In genomic region chr1:171477758-171478545, GRCm38 (mm10) we compare ENCODE assay signal across 8 mouse cellular contexts. TPM values are rescaled to one million over a fixed set of nuclear protein-coding genes. Genes with fewer than 3 reads are reported as not detected.
DNase-seq lines count a peak whose midpoint lies in the region; ATAC-seq and TF ChIP-seq lines count a peak whose summit lies in the region.
"Had no signal": no experiment of that assay in that cellular context is flagged by ENCODE, and none has a peak within 500 bp of the region (broad histone marks: within the 10 kb centered on the region; RNA-seq: fewer than 3 reads in every experiment).

No protein-coding gene starts in this region.

- no peaks in the 10 kb centered on the region for H3K79me2 ChIP-seq in CH12.LX (replicated peaks; ENCODE audit: control insufficient read depth, extremely low read depth, insufficient read depth, poor library complexity, severe bottlenecking)

- peaks cover 7 to 18% of the 10 kb centered on the region in 2 experiments for H3K4me1 ChIP-seq in CH12.LX (ENCODE audit: control insufficient read depth in 1 of 2, insufficient read depth in 2 of 2)
- no peaks in the 10 kb centered on the region for H3K4me1 ChIP-seq in forebrain, embryonic 12.5 days

- ATAC-seq in forebrain, embryonic 12.5 days (ENCODE audit: low FRiP score), result 0 out of 2 replicates have a peak, but pooled peaks have one; percentile 33

- in situ Hi-C loops in CH12.LX (cut with MboI; ENCODE audit: low pct_ligation_motif_present, low pct_unique_long_range_greater_than_20kb, low sequenced_read_pairs), result loop anchor here (5.0 to 10.0 kb wide), 2 partner anchors 116 to 373 kb away; partner anchors contain the start of gene Klhdc9

- dilution Hi-C loops in CH12.LX (cut with MboI; ENCODE audit: extremely low pct_ligation_motif_present, extremely low pct_unique_long_range_greater_than_20kb, low sequenced_read_pairs), result no loop called here

- TF ChIP-seq EP300 in CH12.LX (IDR thresholded peaks at IDR 0.05; ENCODE audit: low read length), result no peak

- peak overlapping the region; percentile 8; the same call in 1 of the 2 replicates for H3K4me2 ChIP-seq in CH12.LX (ENCODE audit: insufficient read depth, low read depth, poor library complexity, severe bottlenecking)
- H3K4me2 ChIP-seq in forebrain, embryonic 12.5 days, result peak overlapping the region; percentile 30

- peaks cover 10% of the 10 kb centered on the region for H3K9me3 ChIP-seq in CH12.LX (replicated peaks; ENCODE audit: low read length)
- H3K9me3 ChIP-seq in forebrain, embryonic 12.5 days, result peaks cover 8% of the 10 kb centered on the region

- H3K9ac ChIP-seq in CH12.LX (ENCODE audit: insufficient read depth, low read depth), result peak overlapping the region; percentile 0; the same call in 1 of the 2 replicates
- no peak overlapping the region for H3K9ac ChIP-seq in forebrain, embryonic 12.5 days

- TF ChIP-seq CTCF in CH12.LX (conservative IDR thresholded peaks at IDR 0.05 in 1 of 2, IDR thresholded peaks at IDR 0.05 in 1 of 2; ENCODE audit: low read depth in 2 of 2, low read length in 2 of 2), result no peak

- no peak for TF ChIP-seq RAD21 in CH12.LX (IDR thresholded peaks at IDR 0.05; ENCODE audit: low read depth, low read length)

- peak; percentile 51; the same call in 1 of the 2 replicates for TF ChIP-seq POLR2A in CH12.LX (IDR thresholded peaks at IDR 0.05; ENCODE audit: low read depth, low read length)

- no peaks in the 10 kb centered on the region for H3K27me3 ChIP-seq in CH12.LX (replicated peaks)
- H3K27me3 ChIP-seq in forebrain, embryonic 12.5 days, result no peaks in the 10 kb centered on the region

- no peaks in the 10 kb centered on the region for H3K36me3 ChIP-seq in CH12.LX (replicated peaks in 1 of 2; ENCODE audit: control insufficient read depth in 1 of 2, insufficient read depth in 1 of 2, low read length in 1 of 2)
- H3K36me3 ChIP-seq in forebrain, embryonic 12.5 days (replicated peaks), result no peaks in the 10 kb centered on the region

- 64% methylated on average over 27 of the region's 27 CpGs for WGBS in forebrain, embryonic 12.5 days

- H3K4me3 ChIP-seq in CH12.LX (replicated peaks in 1 of 3; ENCODE audit: low read depth in 2 of 3, low read length in 2 of 3, poor library complexity in 1 of 3), result peak overlapping the region; percentile 42 to 54 (median 43)
- peak overlapping the region; percentile 26 for H3K4me3 ChIP-seq in forebrain, embryonic 12.5 days (replicated peaks)

- DNase-seq in CD4-positive helper T cell, adult 2 months (ENCODE audit: low read depth, low spot score), result peak; percentile 50
- peak; percentile 65 for DNase-seq in CH12.LX (ENCODE audit: extremely low read depth)
- DNase-seq in kidney, postnatal 10 days, result peak; percentile 31
- DNase-seq in lung, postnatal 4 days, result peak; percentile 65 to 72
- peak; percentile 44 for DNase-seq in thymus, postnatal 14 days
- no peak for DNase-seq in spleen, postnatal 4 days (ENCODE audit: low spot score in 2 of 2)

- peak overlapping the region; percentile 49 for H3K27ac ChIP-seq in CH12.LX (ENCODE audit: insufficient read depth, low read depth)
- no peak overlapping the region for H3K27ac ChIP-seq in forebrain, embryonic 12.5 days

TF ChIP-seq in CH12.LX, 34 proteins besides CTCF, POLR2A, EP300 and RAD21:
- TF ChIP-seq ETS1 (conservative IDR thresholded peaks at IDR 0.05; ENCODE audit: low read depth, low read length), result no peak
- TF ChIP-seq NELFE (IDR thresholded peaks at IDR 0.05; ENCODE audit: low read depth, low read length), result peak; percentile 56
- no peak for TF ChIP-seq RCOR1 (conservative IDR thresholded peaks at IDR 0.05; ENCODE audit: low read depth, low read length)
- 0 out of 2 replicates have a peak, but pooled peaks have one; percentile 52 for TF ChIP-seq TBP (conservative IDR thresholded peaks at IDR 0.05; ENCODE audit: low read depth, low read length)
- no peak for TF ChIP-seq POLR2AphosphoS2 (IDR thresholded peaks at IDR 0.05; ENCODE audit: low read depth, low read length)
- no peak for TF ChIP-seq SMC3 (IDR thresholded peaks at IDR 0.05; ENCODE audit: low read depth, low read length)
- TF ChIP-seq IRF4 (IDR thresholded peaks at IDR 0.05; ENCODE audit: low read depth, low read length), result peak; percentile 63
- TF ChIP-seq HCFC1 (IDR thresholded peaks at IDR 0.05; ENCODE audit: low read depth, low read length), result no peak
- TF ChIP-seq ZNF384 (IDR thresholded peaks at IDR 0.05; ENCODE audit: low read depth, low read length), result no peak
- TF ChIP-seq MAX (IDR thresholded peaks at IDR 0.05; ENCODE audit: low read length), result no peak
- no peak for TF ChIP-seq USF1 (IDR thresholded peaks at IDR 0.05; ENCODE audit: low read depth, low read length)
- TF ChIP-seq PAX5 (IDR thresholded peaks at IDR 0.05; ENCODE audit: low read length), result no peak
- no peak for TF ChIP-seq MXI1 (IDR thresholded peaks at IDR 0.05; ENCODE audit: low read depth, low read length)
- TF ChIP-seq MAFK (IDR thresholded peaks at IDR 0.05; ENCODE audit: insufficient replicate concordance, low read length), result no peak
- TF ChIP-seq TCF12 (IDR thresholded peaks at IDR 0.05; ENCODE audit: low read depth, low read length), result peak; percentile 22; the same call in 1 of the 2 replicates
- peak; percentile 43; the same call in 1 of the 2 replicates for TF ChIP-seq ELF1 (IDR thresholded peaks at IDR 0.05; ENCODE audit: low read depth, low read length)
- TF ChIP-seq MAZ (IDR thresholded peaks at IDR 0.05; ENCODE audit: low read depth, low read length), result no peak; the same call in 1 of the 2 replicates
- TF ChIP-seq ZMIZ1 (IDR thresholded peaks at IDR 0.05; ENCODE audit: low read depth, low read length), result no peak
- no peak for TF ChIP-seq USF2 (conservative IDR thresholded peaks at IDR 0.05; ENCODE audit: low read depth, low read length)
- no peak for TF ChIP-seq ZKSCAN1 (IDR thresholded peaks at IDR 0.05; ENCODE audit: borderline replicate concordance, low read depth, low read length)
- TF ChIP-seq NRF1 (IDR thresholded peaks at IDR 0.05; ENCODE audit: low read depth, low read length), result peak; percentile 84
- no peak for TF ChIP-seq CHD2 (IDR thresholded peaks at IDR 0.05; ENCODE audit: low read length)
- no peak for TF ChIP-seq JUN (IDR thresholded peaks at IDR 0.05; ENCODE audit: insufficient read depth, low read depth, low read length)
- no peak for TF ChIP-seq ZC3H11A (IDR thresholded peaks at IDR 0.05; ENCODE audit: low read depth, low read length)
- no peak for TF ChIP-seq E2F4 (IDR thresholded peaks at IDR 0.05; ENCODE audit: insufficient replicate concordance, low read depth, low read length)

RNA-seq across cellular contexts. Expression of gene Alyref2, which starts 25.3 kb away (rescaled TPM):
- 5.4 and 5.9 TPM in 2 replicates for total RNA-seq in CH12.LX (2012; rRNA removed)
- total RNA-seq in CH12.LX (2014; rRNA removed), result 4.2 and 4.6 TPM in 2 replicates
- 4.9 and 5.3 TPM in 2 replicates for polyA plus RNA-seq in CH12.LX (2012; ENCODE audit: insufficient read length, low read depth)
- 17.1 and 20.2 TPM in 2 replicates for polyA plus RNA-seq in forebrain, embryonic 12.5 days (2016; fragmentation: Nextera tagmentation; extraction: Ambion mirVana)

RNA-seq across cellular contexts. Expression of gene F11r, which starts 40.6 kb away (rescaled TPM):
- total RNA-seq in CH12.LX (2012; rRNA removed), result 1.6 and 1.8 TPM in 2 replicates
- total RNA-seq in CH12.LX (2014; rRNA removed), result 0.74 and 1.3 TPM in 2 replicates
- 1.3 and 1.4 TPM in 2 replicates for polyA plus RNA-seq in CH12.LX (2012; ENCODE audit: insufficient read length, low read depth)
- 11.1 and 11.4 TPM in 2 replicates for polyA plus RNA-seq in forebrain, embryonic 12.5 days (2016; fragmentation: Nextera tagmentation; extraction: Ambion mirVana)

RNA-seq across cellular contexts. Expression of gene Itln1, which starts 57.1 kb away (rescaled TPM):
- total RNA-seq in CH12.LX (2012; rRNA removed) (not detected in 2 replicates), CH12.LX (2014; rRNA removed) (not detected in 2 replicates)
- polyA plus RNA-seq in CH12.LX (2012; ENCODE audit: insufficient read length, low read depth), result not detected in 2 replicates
- polyA plus RNA-seq in forebrain, embryonic 12.5 days (2016; fragmentation: Nextera tagmentation; extraction: Ambion mirVana), result not detected in 2 replicates
- total RNA-seq: hematopoietic stem cell, adult 5-6 weeks had no signal

RNA-seq across cellular contexts. Expression of gene Tstd1, which starts 59.3 kb away (rescaled TPM):
- total RNA-seq in CH12.LX (2012; rRNA removed), result 2.5 and 2.6 TPM in 2 replicates
- 1.2 and 1.4 TPM in 2 replicates for total RNA-seq in CH12.LX (2014; rRNA removed)
- polyA plus RNA-seq in CH12.LX (2012; ENCODE audit: insufficient read length, low read depth), result 3.5 and 4.4 TPM in 2 replicates
- polyA plus RNA-seq in forebrain, embryonic 12.5 days (2016; fragmentation: Nextera tagmentation; extraction: Ambion mirVana), result 9.0 and 11.0 TPM in 2 replicates

Comparison
In these comparisons a context has a peak if more than half of its experiments do, and no peak if none do; other contexts are left out.
1. DNase-seq: peak in CD4-positive helper T cell, adult 2 months (single experiment), CH12.LX (single experiment), kidney, postnatal 10 days (single experiment), lung, postnatal 4 days (2 of 2) and thymus, postnatal 14 days (single experiment); none in spleen, postnatal 4 days (0 of 2).